10 mouse cellular contexts compared by ENCODE assay signal in the genomic region with DNA sequence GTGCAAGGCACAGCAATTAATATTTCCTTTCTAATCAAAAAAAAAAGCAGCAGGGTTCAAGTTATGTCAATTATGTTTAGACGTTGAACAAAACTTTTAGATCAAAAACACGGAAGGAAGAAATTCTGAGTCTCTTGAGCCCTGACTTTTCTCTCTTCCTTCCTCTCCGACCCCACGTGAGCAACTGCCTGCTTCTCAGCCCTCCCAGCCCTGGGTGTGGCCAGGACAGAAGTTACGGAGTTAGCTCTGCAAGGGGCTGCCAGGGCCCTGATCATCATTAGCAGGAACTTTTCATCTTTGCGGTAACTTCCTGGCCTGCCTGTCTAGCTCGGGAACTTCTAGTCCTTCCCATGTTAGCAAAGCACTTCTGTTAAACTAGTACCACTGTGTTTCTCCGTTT. TPM values are rescaled to one million over a fixed set of nuclear protein-coding genes. Genes with fewer than 3 reads are reported as not detected.
DNase-seq lines count a peak whose midpoint lies in the region; ATAC-seq and TF ChIP-seq lines count a peak whose summit lies in the region.
"Had no signal": no experiment of that assay in that cellular context is flagged by ENCODE, and none has a peak within 500 bp of the region (broad histone marks: within the 10 kb centered on the region; RNA-seq: fewer than 3 reads in every experiment).

No protein-coding gene starts in this region.

- no peak overlapping the region for H3K4me3 ChIP-seq in kidney, embryonic 16.5 days (ENCODE audit: low read length)
- H3K4me3 ChIP-seq in bone marrow macrophage, adult 2 months (ENCODE audit: insufficient read depth, low read length): peak overlapping the region; percentile 39
- no peak overlapping the region for H3K4me3 ChIP-seq in liver, postnatal 0 days (ENCODE audit: low read depth, low read length)
- H3K4me3 ChIP-seq in thymus, adult 2 months (ENCODE audit: control insufficient read depth, insufficient read depth, low read length): no peak overlapping the region

- 49% methylated on average over 8 of the region's 8 CpGs for WGBS in kidney, embryonic 16.5 days
- 21% methylated on average over 8 of the region's 8 CpGs for WGBS in liver, postnatal 0 days (ENCODE audit: insufficient replicate concordance)
- WGBS in thymus, adult 2 months: 5% methylated on average over 8 of the region's 8 CpGs

- no peak for TF ChIP-seq CTCF in bone marrow macrophage, adult 2 months (IDR thresholded peaks at IDR 0.05; ENCODE audit: low read depth, low read length)
- no peak for TF ChIP-seq CTCF in liver, postnatal 0 days (IDR thresholded peaks at IDR 0.05; ENCODE audit: low read depth)
- no peak for TF ChIP-seq CTCF in thymus, adult 2 months (IDR thresholded peaks at IDR 0.05; ENCODE audit: borderline replicate concordance, control insufficient read depth, extremely low read depth, insufficient read depth, low read length, poor library complexity)

- no peaks in the 10 kb centered on the region for H3K9me3 ChIP-seq in kidney, embryonic 16.5 days (ENCODE audit: low read length)
- no peaks in the 10 kb centered on the region for H3K9me3 ChIP-seq in liver, postnatal 0 days (ENCODE audit: low read length)

- H3K27ac ChIP-seq in kidney, embryonic 16.5 days (ENCODE audit: low read length): no peak overlapping the region
- H3K27ac ChIP-seq in bone marrow macrophage, adult 2 months (ENCODE audit: insufficient read depth, low read depth, low read length): peak overlapping the region; percentile 82
- H3K27ac ChIP-seq in liver, postnatal 0 days (ENCODE audit: low read depth): peak overlapping the region; percentile 0; the same call in 1 of the 2 replicates
- H3K27ac ChIP-seq in thymus, adult 2 months (ENCODE audit: control insufficient read depth, insufficient read depth, low read length): peak overlapping the region; percentile 95
- H3K27ac ChIP-seq: kidney, postnatal 0 days had no signal

- no peak for ATAC-seq in kidney, embryonic 16.5 days (ENCODE audit: low FRiP score, low TSS enrichment)
- ATAC-seq in liver, postnatal 0 days: peak; percentile 51
- ATAC-seq: midbrain, embryonic 16.5 days had no signal

- H3K27me3 ChIP-seq in kidney, embryonic 16.5 days (ENCODE audit: insufficient read depth, low read length): no peaks in the 10 kb centered on the region
- no peaks in the 10 kb centered on the region for H3K27me3 ChIP-seq in liver, postnatal 0 days (ENCODE audit: insufficient read depth, low read length)
- no peaks in the 10 kb centered on the region for H3K27me3 ChIP-seq in thymus, adult 2 months (ENCODE audit: control insufficient read depth, insufficient read depth, low read length)

- H3K4me1 ChIP-seq in kidney, embryonic 16.5 days (ENCODE audit: insufficient read depth, low read length): peaks cover 41% of the 10 kb centered on the region
- peaks cover 17% of the 10 kb centered on the region for H3K4me1 ChIP-seq in bone marrow macrophage, adult 2 months (ENCODE audit: control insufficient read depth, insufficient read depth, low read length)
- peaks cover 13% of the 10 kb centered on the region for H3K4me1 ChIP-seq in liver, postnatal 0 days (ENCODE audit: insufficient read depth)
- peaks cover 25% of the 10 kb centered on the region for H3K4me1 ChIP-seq in thymus, adult 2 months (replicated peaks; ENCODE audit: control insufficient read depth, insufficient read depth, low read length)

- no peak overlapping the region for H3K9ac ChIP-seq in kidney, embryonic 16.5 days (replicated peaks; ENCODE audit: low read length)
- no peak overlapping the region for H3K9ac ChIP-seq in liver, postnatal 0 days (replicated peaks)

- DNase-seq in kidney, adult 8-10 months: peak; percentile 45 to 53
- DNase-seq in liver, postnatal 0 days: peak; percentile 53
- DNase-seq in thymus, adult 2 months: peak; percentile 79
- no peak for DNase-seq in layer of hippocampus, postnatal 14 days (ENCODE audit: low spot score in 2 of 2)
- DNase-seq in ovary, adult 18-20 months (ENCODE audit: low spot score): no peak
- no peak for DNase-seq in cerebellum, adult 11 months

- H3K4me2 ChIP-seq in kidney, embryonic 16.5 days (replicated peaks; ENCODE audit: low read depth, low read length): no peak overlapping the region
- no peak overlapping the region for H3K4me2 ChIP-seq in liver, postnatal 0 days (ENCODE audit: low read depth, low read length)

- no peak for TF ChIP-seq POLR2A in bone marrow macrophage, adult 2 months (IDR thresholded peaks at IDR 0.05; ENCODE audit: borderline replicate concordance, low read depth, low read length)
- 0 out of 2 replicates have a peak, but pooled peaks have one; percentile 48 for TF ChIP-seq POLR2A in thymus, adult 2 months (IDR thresholded peaks at IDR 0.05; ENCODE audit: control insufficient read depth, extremely low read depth, insufficient read depth, low read length, poor library complexity)

- no peak for TF ChIP-seq EP300 in liver, postnatal 0 days (IDR thresholded peaks at IDR 0.05; ENCODE audit: low read depth)

- H3K36me3 ChIP-seq in kidney, embryonic 16.5 days (ENCODE audit: insufficient read depth, low read length): no peaks in the 10 kb centered on the region
- H3K36me3 ChIP-seq in liver, postnatal 0 days (replicated peaks; ENCODE audit: insufficient read depth, low read length): no peaks in the 10 kb centered on the region
- H3K36me3 ChIP-seq in thymus, adult 2 months (ENCODE audit: control insufficient read depth, insufficient read depth, low read length): no peaks in the 10 kb centered on the region

RNA-seq across cellular contexts. Expression of gene Etnk1, which starts 20.3 kb away (rescaled TPM):
- 32.2 and 34.0 TPM in 2 replicates for polyA plus RNA-seq in kidney, embryonic 16.5 days (2015; fragmentation: Nextera tagmentation; extraction: Ambion mirVana)
- 36.4 and 39.7 TPM in 2 replicates for polyA plus RNA-seq in bone marrow macrophage, adult 2 months (2012; ENCODE audit: insufficient read depth, insufficient read length, missing spikeins)
- polyA plus RNA-seq in liver, postnatal 0 days (2015; fragmentation: Nextera tagmentation; extraction: Ambion mirVana): 6.5 and 6.9 TPM in 2 replicates
- 113 and 166 TPM in 2 replicates for polyA plus RNA-seq in thymus, adult 2 months (2012; rRNA removed)
- total RNA-seq in layer of hippocampus, postnatal 14 days (2021): 100 to 1,000 TPM; 149 to 156 TPM

RNA-seq across cellular contexts. Expression of gene C2cd5, which starts 46.8 kb away (rescaled TPM):
- 35.3 and 40.3 TPM in 2 replicates for polyA plus RNA-seq in kidney, embryonic 16.5 days (2015; fragmentation: Nextera tagmentation; extraction: Ambion mirVana)
- 25.9 and 27.1 TPM in 2 replicates for polyA plus RNA-seq in bone marrow macrophage, adult 2 months (2012; ENCODE audit: insufficient read depth, insufficient read length, missing spikeins)
- polyA plus RNA-seq in liver, postnatal 0 days (2015; fragmentation: Nextera tagmentation; extraction: Ambion mirVana): 7.2 and 7.9 TPM in 2 replicates
- polyA plus RNA-seq in thymus, adult 2 months (2012; rRNA removed): 34.9 and 36.2 TPM in 2 replicates
- 10 to 100 TPM; 68.8 to 74.2 TPM for total RNA-seq in layer of hippocampus, postnatal 14 days (2021)

Comparison
In these comparisons a context has a peak if more than half of its experiments do, and no peak if none do; other contexts are left out.
1. DNase-seq: peak in kidney, adult 8-10 months (2 of 2), liver, postnatal 0 days (single experiment) and thymus, adult 2 months (single experiment); none in layer of hippocampus, postnatal 14 days (0 of 2), ovary, adult 18-20 months (single experiment) and cerebellum, adult 11 months (single experiment).